Mouse (Mus musculus) lung, postnatal 0 days (tissue): Measurements from ENCODE around the gene Gcnt2.

Experiments used
- CTCF ChIP-seq: IDR thresholded peaks from 2 replicates; pipeline ENCODE4 v1.5.1; 2016; ENCODE audit warnings: antibody characterized with exemption, mild to moderate bottlenecking
- EP300 ChIP-seq: IDR thresholded peaks from 2 replicates; pipeline ENCODE4 v1.6.1; 2016; ENCODE audit warnings: antibody characterized with exemption, mild to moderate bottlenecking, control low read depth

DNA sequence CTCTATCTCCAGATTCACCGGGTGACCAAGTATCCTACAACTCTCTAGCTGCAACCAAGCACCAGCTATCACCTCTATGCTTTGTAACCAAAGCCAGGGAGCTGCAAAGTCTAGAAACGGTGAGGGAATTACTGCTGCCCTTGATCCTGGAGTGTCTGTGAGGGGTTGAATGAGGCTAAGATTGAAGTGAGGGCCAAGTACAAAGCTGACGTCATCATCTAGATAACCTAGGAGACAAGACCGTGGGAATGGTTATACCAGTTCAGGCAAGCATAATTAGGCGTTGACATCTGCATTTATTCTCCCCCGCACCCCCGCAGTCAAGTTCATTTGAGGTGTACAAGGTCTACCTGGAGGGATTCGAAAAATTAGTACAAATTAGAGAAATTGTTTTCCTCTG is 2.8 kb upstream of the Gcnt2 start:
- TF ChIP-seq CTCF (no peak), EP300 (no peak)
